Mouse (Mus musculus): ENCODE data around the gene Hmgb1. TPM values are rescaled to one million over a fixed set of nuclear protein-coding genes. Genes with fewer than 3 reads are reported as not detected.

Hmgb1 gene
- polyA plus RNA-seq, 2 experiments: 577 to 1,456 TPM

- H3K4me2 ChIP-seq (replicated peaks; ENCODE audit: low read depth, low read length, severe bottlenecking): no peak overlapping the region
- H3K9ac ChIP-seq (ENCODE audit: low read depth, low read length, severe bottlenecking): no peak overlapping the region
- H3K36me3 ChIP-seq (ENCODE audit: control insufficient read depth, insufficient read depth, low read length): no peaks in the 10 kb centered on the region
- no peaks in the 10 kb centered on the region for H3K4me1 ChIP-seq (ENCODE audit: control insufficient read depth, insufficient read depth, low read length)
- 83% methylated on average over 6 of the region's 6 CpGs for WGBS
- H3K9me3 ChIP-seq (ENCODE audit: control insufficient read depth, low read length): no peaks in the 10 kb centered on the region
- no peaks in the 10 kb centered on the region for H3K27me3 ChIP-seq (ENCODE audit: control insufficient read depth, insufficient read depth, low read length)
- H3K27ac ChIP-seq (replicated peaks; ENCODE audit: low read depth, low read length): no peak overlapping the region
- TF ChIP-seq POLR2A (IDR thresholded peaks at IDR 0.05; ENCODE audit: borderline replicate concordance, extremely low read depth, insufficient read depth, insufficient read length): no peak
- H3K4me3 ChIP-seq (replicated peaks; ENCODE audit: low read length): no peak overlapping the region
- DNase-seq (ENCODE audit: low spot score) (no peak), ATAC-seq (ENCODE audit: low FRiP score, low read depth) (no peak)
These were observed 82.4 kb downstream of the Hmgb1 start for GRCm38 (mm10) chr5:149101869-149102268.

- TF ChIP-seq POLR2A (IDR thresholded peaks at IDR 0.05; ENCODE audit: borderline replicate concordance, extremely low read depth, insufficient read depth, insufficient read length): no peak
- H3K36me3 ChIP-seq (ENCODE audit: control insufficient read depth, insufficient read depth, low read length): no peaks in the 10 kb centered on the region
- H3K9me3 ChIP-seq (ENCODE audit: control insufficient read depth, low read length): no peaks in the 10 kb centered on the region
- H3K27ac ChIP-seq (replicated peaks; ENCODE audit: low read depth, low read length): no peak overlapping the region
- H3K27me3 ChIP-seq (ENCODE audit: control insufficient read depth, insufficient read depth, low read length): no peaks in the 10 kb centered on the region
- H3K4me2 ChIP-seq (replicated peaks; ENCODE audit: low read depth, low read length, severe bottlenecking): no peak overlapping the region
- WGBS: 76% methylated on average over 3 of the region's 3 CpGs
- H3K9ac ChIP-seq (ENCODE audit: low read depth, low read length, severe bottlenecking): no peak overlapping the region
- DNase-seq (ENCODE audit: low spot score): no peak
- H3K4me3 ChIP-seq (replicated peaks; ENCODE audit: low read length): no peak overlapping the region
- ATAC-seq (ENCODE audit: low FRiP score, low read depth): no peak
- H3K4me1 ChIP-seq (ENCODE audit: control insufficient read depth, insufficient read depth, low read length): no peaks in the 10 kb centered on the region
These were observed 84.2 kb downstream of the Hmgb1 start for GRCm38 (mm10) chr5:149100091-149100490.

- WGBS: 82% methylated on average over 1 of the region's 1 CpGs
- H3K27ac ChIP-seq (replicated peaks; ENCODE audit: low read depth, low read length): no peak overlapping the region
- ATAC-seq (ENCODE audit: low FRiP score, low read depth) (no peak), DNase-seq (ENCODE audit: low spot score) (no peak)
- no peak for TF ChIP-seq POLR2A (IDR thresholded peaks at IDR 0.05; ENCODE audit: borderline replicate concordance, extremely low read depth, insufficient read depth, insufficient read length)
- H3K4me1 ChIP-seq (ENCODE audit: control insufficient read depth, insufficient read depth, low read length): no peaks in the 10 kb centered on the region
- no peaks in the 10 kb centered on the region for H3K36me3 ChIP-seq (ENCODE audit: control insufficient read depth, insufficient read depth, low read length)
- no peak overlapping the region for H3K4me3 ChIP-seq (replicated peaks; ENCODE audit: low read length)
- no peaks in the 10 kb centered on the region for H3K9me3 ChIP-seq (ENCODE audit: control insufficient read depth, low read length)
- H3K27me3 ChIP-seq (ENCODE audit: control insufficient read depth, insufficient read depth, low read length): no peaks in the 10 kb centered on the region
- no peak overlapping the region for H3K4me2 ChIP-seq (replicated peaks; ENCODE audit: low read depth, low read length, severe bottlenecking)
- no peak overlapping the region for H3K9ac ChIP-seq (ENCODE audit: low read depth, low read length, severe bottlenecking)
These were observed 85.3 kb downstream of the Hmgb1 start for GRCm38 (mm10) chr5:149099009-149099408.

GRCm38 (mm10) chr5:149097841-149098240 lies 86.4 kb downstream of the Hmgb1 start:
- TF ChIP-seq POLR2A (IDR thresholded peaks at IDR 0.05; ENCODE audit: borderline replicate concordance, extremely low read depth, insufficient read depth, insufficient read length): no peak
- Histone ChIP-seq H3K4me1 (ENCODE audit: control insufficient read depth, insufficient read depth, low read length) (no peaks in the 10 kb centered on the region), H3K27me3 (ENCODE audit: control insufficient read depth, insufficient read depth, low read length) (no peaks in the 10 kb centered on the region), H3K9me3 (ENCODE audit: control insufficient read depth, low read length) (no peaks in the 10 kb centered on the region), H3K4me2 (replicated peaks; ENCODE audit: low read depth, low read length, severe bottlenecking) (no peak overlapping the region), H3K9ac (ENCODE audit: low read depth, low read length, severe bottlenecking) (no peak overlapping the region), H3K4me3 (replicated peaks; ENCODE audit: low read length) (no peak overlapping the region), H3K27ac (replicated peaks; ENCODE audit: low read depth, low read length) (no peak overlapping the region), H3K36me3 (ENCODE audit: control insufficient read depth, insufficient read depth, low read length) (no peaks in the 10 kb centered on the region)
- DNase-seq (ENCODE audit: low spot score): no peak
- WGBS: 86% methylated on average over 5 of the region's 5 CpGs
- no peak for ATAC-seq (ENCODE audit: low FRiP score, low read depth)

- ATAC-seq (ENCODE audit: low FRiP score, low read depth): no peak
These were observed 88.0 kb downstream of the Hmgb1 start for GRCm38 (mm10) chr5:149096284-149096683.

GRCm38 (mm10) chr5:149092926-149093325 lies 91.4 kb downstream of the Hmgb1 start:
- no peaks in the 10 kb centered on the region for H3K27me3 ChIP-seq (ENCODE audit: control insufficient read depth, insufficient read depth, low read length)
- H3K9ac ChIP-seq (ENCODE audit: low read depth, low read length, severe bottlenecking): no peak overlapping the region
- no peak overlapping the region for H3K4me2 ChIP-seq (replicated peaks; ENCODE audit: low read depth, low read length, severe bottlenecking)
- no peak overlapping the region for H3K4me3 ChIP-seq (replicated peaks; ENCODE audit: low read length)
- TF ChIP-seq POLR2A (IDR thresholded peaks at IDR 0.05; ENCODE audit: borderline replicate concordance, extremely low read depth, insufficient read depth, insufficient read length): no peak
- H3K9me3 ChIP-seq (ENCODE audit: control insufficient read depth, low read length): no peaks in the 10 kb centered on the region
- no peak overlapping the region for H3K27ac ChIP-seq (replicated peaks; ENCODE audit: low read depth, low read length)
- DNase-seq (ENCODE audit: low spot score) (no peak), ATAC-seq (ENCODE audit: low FRiP score, low read depth) (no peak)
- 82% methylated on average over 5 of the region's 5 CpGs for WGBS
- no peaks in the 10 kb centered on the region for H3K4me1 ChIP-seq (ENCODE audit: control insufficient read depth, insufficient read depth, low read length)
- H3K36me3 ChIP-seq (ENCODE audit: control insufficient read depth, insufficient read depth, low read length): no peaks in the 10 kb centered on the region

More at GRCm38 (mm10) chr5:149096284-149096683, 88.0 kb downstream of the Hmgb1 start:
- TF ChIP-seq POLR2A (IDR thresholded peaks at IDR 0.05; ENCODE audit: borderline replicate concordance, extremely low read depth, insufficient read depth, insufficient read length): no peak
- Histone ChIP-seq H3K27me3 (ENCODE audit: control insufficient read depth, insufficient read depth, low read length) (no peaks in the 10 kb centered on the region), H3K9ac (ENCODE audit: low read depth, low read length, severe bottlenecking) (no peak overlapping the region), H3K36me3 (ENCODE audit: control insufficient read depth, insufficient read depth, low read length) (no peaks in the 10 kb centered on the region), H3K4me1 (ENCODE audit: control insufficient read depth, insufficient read depth, low read length) (no peaks in the 10 kb centered on the region), H3K4me3 (replicated peaks; ENCODE audit: low read length) (no peak overlapping the region), H3K4me2 (replicated peaks; ENCODE audit: low read depth, low read length, severe bottlenecking) (no peak overlapping the region), H3K27ac (replicated peaks; ENCODE audit: low read depth, low read length) (no peak overlapping the region), H3K9me3 (ENCODE audit: control insufficient read depth, low read length) (no peaks in the 10 kb centered on the region)
- no peak for DNase-seq (ENCODE audit: low spot score)
- 61% methylated on average over 11 of the region's 11 CpGs for WGBS

All from limb, embryonic 14.5 days (tissue).